Mouse (Mus musculus) thymus, postnatal 4 days (tissue): ENCODE results near the gene Cep170.
"Not testable (repeated sequence)": the region's sequence is repeated elsewhere in the genome, so short reads cannot be mapped to it uniquely, and the experiment has no call there.

ENCODE experiments used
- DNase-seq: peaks from one replicate; pipeline ENCODE4 v3.0.0; 2021

The Cep170 gene

DNA sequence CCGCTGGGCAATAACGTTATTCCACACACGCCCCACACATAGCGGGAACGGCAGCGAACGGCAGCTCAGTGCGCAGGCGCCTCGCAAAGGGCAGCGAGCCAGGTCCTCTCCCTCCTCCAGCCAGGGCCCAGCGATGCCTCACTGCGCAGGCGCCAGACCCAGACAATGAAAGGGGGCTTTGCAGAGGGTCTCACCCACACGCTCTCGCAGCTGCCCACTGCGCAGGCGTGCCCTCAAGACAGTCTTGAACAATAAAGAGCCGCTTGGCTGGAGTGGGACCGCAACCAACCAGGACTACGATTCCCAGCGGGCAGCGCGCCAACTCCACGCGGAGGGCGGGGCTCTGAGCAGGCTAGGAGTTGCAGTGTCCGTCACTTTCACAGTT lies at the start of gene Cep170:
TSS of gene Cep170 (minus strand) at position 32 of the 385 bp plus-strand sequence.
- peak; percentile 96 for DNase-seq

DNA sequence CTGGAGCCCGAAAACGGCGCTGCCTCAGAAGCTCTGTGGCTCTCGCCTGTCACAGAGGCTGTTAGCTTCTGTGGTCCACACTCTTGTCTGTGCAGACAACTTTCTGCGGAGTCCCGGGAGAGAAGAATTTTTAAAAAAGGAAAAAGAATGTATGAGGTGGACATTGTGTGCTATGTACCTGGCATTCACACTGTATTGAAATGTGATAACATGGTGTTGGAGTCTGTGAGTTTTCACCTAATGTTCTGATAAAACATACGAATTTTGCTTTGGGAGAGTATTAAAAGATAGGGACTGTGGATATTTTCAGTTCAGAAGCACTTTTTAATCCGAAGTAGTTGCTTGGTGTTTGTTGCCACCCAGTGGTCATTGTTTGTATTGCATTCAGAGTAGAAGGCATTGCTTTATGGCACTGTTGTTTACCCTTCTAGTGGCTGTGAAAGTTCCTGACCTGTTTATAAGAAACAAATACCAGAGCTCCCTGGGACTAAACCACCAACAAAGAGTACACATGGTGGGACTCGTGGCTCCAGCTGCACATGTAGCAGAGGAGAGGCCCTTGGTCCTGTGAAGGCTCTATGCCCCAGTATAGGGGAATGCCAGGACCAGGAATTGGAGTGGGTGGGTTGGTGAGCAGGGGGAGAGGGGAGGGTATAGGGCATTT lies 48.2 kb upstream of the Cep170 start:
- DNase-seq, result peak; percentile 63

DNA sequence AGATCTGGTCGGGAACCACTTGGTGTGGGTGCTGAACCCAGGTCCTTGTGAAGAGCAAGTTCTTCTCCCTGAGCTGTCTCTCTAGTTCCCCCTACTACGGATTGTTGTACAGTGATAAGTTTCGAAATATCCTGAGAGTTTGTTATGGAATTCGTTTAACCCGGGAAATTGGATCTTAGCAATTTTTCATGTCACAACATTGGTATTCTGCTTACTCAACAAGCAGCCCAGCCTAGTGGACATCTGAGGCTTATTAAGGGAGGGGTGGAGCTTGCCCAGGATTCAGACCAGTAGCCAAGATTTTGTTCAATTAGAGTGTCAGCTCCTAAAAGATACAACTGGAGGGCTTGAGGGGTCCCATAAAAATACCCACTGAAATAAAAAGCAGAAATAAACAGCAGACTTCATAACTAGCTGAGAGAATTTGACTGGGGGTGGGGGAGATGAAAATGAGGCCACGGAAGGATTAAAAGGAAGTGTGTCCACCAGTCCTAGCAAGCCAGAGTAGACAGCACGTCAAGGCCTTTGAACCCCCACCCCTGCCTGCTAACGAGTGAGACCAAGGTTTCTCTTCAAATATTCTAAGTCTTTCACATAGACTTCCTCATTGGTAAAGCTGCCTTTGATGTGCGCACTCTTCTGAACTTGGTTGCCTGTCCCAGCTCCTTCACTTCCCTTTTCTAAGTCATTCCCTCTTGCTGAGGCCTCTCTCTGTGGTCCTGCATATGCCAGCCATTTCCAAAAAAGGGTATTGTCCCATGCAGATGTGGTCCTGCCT lies 39.1 kb upstream of the Cep170 start:
- DNase-seq, result no peak

DNA sequence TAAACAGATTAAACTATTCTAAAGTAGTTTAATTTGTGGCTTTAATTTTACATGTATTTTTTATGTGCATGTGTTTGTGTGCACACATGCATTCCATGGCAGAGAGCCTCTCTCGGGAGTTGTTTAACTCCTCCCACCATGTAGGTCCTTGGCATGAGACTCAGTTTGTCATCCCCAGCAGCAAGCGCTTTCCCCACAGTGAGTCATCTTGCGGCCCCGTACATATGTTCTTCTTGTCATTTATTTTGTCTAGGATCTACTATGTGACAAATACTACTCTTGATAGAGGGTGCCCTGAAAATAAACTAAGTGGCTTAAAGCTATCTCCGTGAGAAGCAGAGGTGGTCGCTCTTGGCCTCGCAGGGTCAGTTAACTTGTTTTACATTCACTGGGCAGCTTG lies 37.5 kb upstream of the Cep170 start:
- no peak for DNase-seq

DNA sequence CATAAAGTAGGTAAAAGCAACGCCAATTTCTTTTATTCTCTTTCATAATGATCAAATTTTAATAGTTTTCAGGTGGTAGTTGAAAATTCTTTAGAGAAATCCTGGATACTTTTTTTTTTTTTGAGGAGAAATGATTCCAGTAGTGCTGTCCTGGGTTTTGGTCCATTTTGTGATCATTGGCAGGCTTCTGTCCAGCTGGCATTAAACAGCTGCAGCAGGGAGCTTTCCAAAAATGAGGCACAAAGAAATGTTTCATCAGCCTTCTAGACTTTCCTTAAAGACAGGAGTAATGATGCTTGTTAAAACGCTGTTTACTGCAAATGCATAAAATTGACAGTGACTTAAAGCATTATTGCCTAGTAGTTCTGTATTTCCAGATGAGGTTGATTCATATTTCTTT lies 35.5 kb upstream of the Cep170 start:
- no peak for DNase-seq

GRCm38 (mm10) chr1:176848613-176849290 lies 34.9 kb upstream of the Cep170 start:
- no peak for DNase-seq

DNA sequence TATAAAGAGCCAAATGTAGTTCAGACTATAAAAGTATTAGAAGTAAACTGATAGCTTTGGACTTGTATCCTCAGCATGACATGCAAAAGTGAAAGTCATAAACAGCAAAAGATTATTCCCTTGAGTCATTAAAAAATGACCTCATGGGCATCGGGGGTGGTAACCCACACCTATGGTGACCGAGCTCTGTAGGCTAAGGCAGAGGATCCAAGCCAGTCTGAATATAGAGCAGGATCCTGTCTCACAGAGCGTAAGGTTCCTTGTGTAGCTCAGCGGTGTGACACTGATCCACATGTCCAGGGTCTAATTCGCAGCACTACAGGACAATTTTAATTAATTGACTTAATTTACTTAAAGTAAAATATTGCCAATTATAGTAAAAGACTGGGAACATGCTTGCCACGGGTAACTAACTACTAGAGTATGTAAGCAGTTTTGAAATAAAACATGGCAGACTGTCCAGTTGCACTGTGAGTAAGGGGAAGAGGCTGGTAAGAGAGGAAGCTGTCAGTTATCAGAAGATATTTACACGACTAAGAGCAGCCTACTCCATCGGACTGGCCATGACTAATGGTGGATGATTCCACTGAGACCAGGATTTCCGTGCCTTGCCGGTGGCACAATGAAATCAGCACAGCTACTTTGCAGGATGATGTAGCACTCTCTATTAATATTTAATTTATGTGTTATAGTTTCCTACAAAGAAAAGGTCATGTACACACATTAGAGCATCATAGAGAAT lies 33.4 kb upstream of the Cep170 start:
- no peak for DNase-seq

- no peak for DNase-seq
Observed at GRCm38 (mm10) chr1:176845082-176845977, 31.5 kb upstream of the Cep170 start.

DNA sequence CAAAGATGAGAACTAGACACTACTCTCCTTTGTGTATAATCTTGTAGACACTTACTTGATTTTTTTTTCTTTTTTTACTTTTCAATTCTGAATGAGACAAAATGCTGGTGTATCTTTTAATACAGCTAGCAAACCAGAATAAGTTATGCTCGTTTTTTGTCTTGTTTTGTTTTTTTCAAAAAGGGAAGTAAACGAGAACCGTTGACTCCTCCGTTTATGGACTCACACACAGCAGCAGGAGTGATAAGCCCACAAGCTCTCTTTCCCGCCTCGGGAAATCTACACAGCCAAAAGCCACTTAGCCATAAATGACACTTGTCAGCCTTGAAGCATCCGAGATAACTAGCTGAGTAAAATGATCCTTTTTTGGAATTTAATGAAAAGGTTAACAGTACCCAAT lies 22.7 kb upstream of the Cep170 start:
- DNase-seq, result not testable (repeated sequence)

DNA sequence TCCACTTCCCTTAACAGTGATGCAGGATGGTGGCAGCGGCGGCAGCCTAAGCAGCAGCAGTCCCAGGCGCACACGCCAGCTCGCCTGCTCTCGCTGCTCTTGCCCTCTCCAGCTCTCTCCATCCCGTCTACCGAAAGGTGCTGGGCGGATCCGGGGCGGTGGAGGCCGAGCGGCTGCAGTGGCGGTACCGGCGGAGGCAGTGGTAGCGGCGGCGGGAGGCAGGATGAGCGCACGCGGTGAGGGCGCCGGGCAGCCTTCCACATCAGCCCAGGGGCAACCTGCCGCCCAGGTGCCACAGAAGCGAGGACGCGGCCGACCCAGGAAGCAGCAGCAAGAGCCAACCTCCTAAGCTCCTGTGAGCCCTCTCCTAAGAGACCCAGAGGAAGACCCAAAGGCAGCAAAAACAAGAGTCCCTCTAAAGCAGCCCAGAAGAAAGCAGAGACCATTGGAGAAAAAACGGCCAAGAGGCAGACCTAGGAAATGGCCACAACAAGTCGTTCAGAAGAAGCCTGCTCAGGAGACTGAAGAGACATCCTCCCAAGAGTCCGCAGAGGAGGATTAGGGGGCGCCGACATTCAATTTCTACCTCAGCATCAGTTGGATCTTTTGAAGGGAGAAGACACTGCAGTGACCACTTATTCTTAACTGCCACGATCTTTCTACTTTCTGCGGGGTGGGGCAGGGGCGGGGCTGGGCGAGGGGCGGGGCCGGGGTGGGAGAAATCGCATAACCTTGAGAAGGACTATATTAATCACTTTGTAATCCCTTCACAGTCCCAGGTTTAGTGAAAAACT lies 21.8 kb upstream of the Cep170 start:
- peak; percentile 59 for DNase-seq

DNA sequence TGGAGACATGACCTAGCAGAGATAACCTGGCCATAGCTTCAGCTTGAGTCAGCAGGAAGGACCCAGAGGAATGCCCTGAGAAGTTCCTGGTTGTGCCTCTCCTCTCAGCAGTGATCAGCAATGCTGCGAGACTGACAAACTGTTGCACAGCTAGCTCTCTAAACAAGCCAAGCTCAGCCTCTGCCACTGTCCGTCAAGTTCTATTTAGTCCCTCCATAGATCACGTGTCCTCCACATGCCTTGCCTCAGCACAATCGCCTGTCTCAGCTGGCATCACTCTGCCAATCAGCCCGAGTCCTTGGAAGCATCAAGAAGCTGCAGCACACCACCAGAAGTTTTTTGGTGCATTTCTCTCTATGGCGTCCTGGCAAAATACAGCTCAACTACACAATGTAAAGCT lies 21.0 kb upstream of the Cep170 start:
- DNase-seq, result no peak

- no peak for DNase-seq
Observed at GRCm38 (mm10) chr1:176833948-176834347, 20.1 kb upstream of the Cep170 start.

DNA sequence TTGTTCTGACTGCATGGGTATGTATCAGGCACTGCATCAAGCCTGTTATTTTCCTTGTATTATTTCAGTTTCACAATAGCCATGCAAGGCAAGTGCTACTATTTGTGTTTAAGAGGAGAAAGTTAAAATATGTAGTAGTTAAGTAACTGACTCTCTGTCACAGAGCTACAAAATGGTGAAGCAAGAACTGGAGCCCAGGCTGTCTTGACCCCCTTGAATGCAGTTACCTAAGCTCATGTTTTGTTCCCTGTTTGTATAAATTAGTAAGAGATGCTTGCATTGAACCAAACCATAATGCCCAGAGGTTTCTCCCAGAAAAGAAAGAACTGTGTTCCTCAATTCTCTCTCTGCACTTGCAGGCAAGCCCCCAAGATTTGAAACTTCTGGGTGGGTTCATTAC lies 19.4 kb upstream of the Cep170 start:
- DNase-seq, result no peak

- DNase-seq, result no peak
Observed at GRCm38 (mm10) chr1:176832607-176833006, 18.7 kb upstream of the Cep170 start.

DNA sequence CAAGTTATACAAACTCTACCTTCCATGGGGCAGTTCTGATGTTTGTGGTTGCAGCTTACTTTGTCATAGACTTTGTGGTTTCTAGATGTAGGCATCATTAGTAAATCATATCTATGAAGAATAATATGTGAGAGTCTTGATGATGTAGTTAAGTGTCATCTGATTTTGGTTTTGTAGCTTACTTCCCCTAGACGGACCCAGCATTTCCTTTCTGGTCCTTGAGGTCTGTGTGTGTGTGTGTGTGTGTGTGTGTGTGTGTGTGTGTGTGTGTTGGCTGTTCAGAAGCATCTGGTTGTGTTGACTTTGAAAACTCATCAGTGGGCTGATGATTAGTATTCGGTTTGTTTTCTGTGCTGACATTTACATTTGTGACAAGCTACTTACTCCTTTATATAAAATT lies 18.2 kb upstream of the Cep170 start:
- DNase-seq, result no peak

GRCm38 (mm10) chr1:176828666-176829065 lies 14.8 kb upstream of the Cep170 start:
- DNase-seq, result no peak

DNA sequence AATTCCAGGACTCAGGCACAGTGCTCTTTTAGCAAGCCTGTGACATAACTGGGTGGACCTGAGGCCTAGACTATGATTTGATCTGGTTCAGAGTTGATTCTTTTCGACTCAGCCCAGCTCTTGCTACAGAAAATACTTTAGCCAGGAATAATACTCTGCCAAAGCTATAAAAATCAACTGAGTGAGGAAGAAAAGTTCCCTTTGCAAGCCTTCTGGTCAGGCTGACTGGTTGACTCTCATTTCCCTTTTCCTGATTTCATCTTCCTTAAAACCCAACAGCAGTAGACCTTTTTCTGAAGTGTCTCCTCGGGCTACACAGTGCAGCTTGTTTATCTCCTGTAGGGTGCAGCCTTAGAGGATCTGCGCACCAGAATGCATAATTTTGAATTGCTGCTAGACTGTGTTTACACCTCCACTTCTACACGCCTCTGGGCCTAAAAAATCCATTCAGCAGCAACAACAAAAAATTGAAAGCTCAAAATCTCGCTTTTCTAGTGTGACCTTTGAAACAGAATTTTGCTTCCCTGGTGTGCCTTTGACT lies 14.1 kb upstream of the Cep170 start:
- no peak for DNase-seq

DNA sequence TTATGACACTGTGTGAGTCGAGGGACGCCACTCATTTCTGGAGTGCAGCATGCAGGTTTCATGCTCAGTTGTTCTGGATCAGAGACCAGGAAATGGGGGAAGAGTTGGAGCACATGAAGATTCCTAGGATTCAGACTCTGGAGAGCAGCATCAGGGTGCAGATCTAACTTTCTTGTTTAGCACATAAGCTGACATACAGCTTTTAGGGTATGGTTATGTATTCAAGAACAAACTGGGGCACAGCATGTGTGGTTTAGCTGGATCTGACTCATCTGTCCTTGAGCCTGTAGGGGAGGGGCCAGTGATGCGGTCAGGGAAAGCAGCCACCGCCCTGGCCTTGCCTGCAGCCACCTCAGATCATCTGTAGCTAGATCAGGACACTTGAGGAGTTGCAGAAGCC lies 13.5 kb upstream of the Cep170 start:
- DNase-seq, result no peak

DNA sequence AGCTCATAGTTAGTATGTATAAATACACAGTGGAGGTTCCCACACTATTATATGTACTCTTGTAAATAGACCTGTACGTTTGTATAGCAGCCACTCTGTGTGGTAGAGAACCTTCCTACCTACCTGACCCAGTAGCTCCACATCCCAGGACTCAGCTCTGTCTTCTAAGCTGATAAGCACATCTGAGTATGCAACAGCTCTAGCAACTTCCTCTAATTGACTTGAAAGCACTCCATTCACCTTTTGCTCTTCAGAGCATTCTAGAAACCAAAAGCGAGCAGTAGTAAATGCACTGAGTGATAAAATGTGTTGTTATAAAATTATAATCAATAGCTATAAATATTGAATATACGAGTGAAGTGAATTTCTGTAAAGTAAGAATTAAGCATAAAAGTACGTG lies 13.1 kb upstream of the Cep170 start:
- DNase-seq, result no peak

GRCm38 (mm10) chr1:176826186-176826585 lies 12.3 kb upstream of the Cep170 start:
- DNase-seq, result no peak

DNA sequence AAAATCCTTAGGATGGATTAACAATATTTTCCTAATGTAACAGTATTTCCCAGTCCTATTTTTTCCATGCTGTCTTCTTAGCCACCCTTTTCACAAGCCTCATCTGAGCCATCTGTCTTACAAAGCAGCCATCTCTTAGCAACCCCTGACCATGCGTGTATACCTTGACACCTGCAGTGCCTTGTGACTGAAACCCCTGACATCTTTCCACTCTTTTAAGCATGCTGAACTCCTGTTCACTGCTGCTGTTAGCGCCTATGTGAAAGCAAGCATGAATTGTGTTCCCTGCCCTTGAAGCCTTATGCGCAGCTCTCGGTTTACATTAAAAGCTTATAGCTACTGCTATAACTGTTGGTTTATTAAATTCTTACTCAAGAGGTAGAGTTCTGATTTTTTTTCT lies 11.2 kb upstream of the Cep170 start:
- no peak for DNase-seq
